Mouse (Mus musculus): ENCODE results near the gene Cldn12. TPM values are rescaled to one million over a fixed set of nuclear protein-coding genes. Genes with fewer than 3 reads are reported as not detected.

The Cldn12 gene
- polyA plus RNA-seq, 1 experiment from 2014 or later = 17.3 TPM

DNA sequence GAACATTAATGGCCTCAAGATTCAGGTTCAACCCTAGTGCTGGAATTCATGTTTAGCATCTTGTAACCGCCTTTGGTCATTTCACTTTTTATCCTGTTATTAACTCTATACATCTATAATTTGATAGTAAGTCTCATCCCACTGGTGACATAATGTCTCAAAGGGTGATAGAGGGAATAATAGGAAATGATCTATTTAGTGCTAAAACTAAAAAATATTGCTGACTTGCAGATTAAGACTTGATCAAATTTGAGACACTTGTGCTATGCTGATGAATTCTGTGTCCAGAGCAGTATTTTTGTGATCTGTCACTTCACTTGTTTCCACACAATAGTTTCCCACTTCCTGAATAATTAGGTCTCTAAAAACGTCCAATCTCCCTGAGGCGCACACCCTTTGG, 3.4 kb downstream of the Cldn12 start:
- Histone ChIP-seq H3K4me1 (peaks cover 13% of the 10 kb centered on the region), H3K27me3 (replicated peaks) (no peaks in the 10 kb centered on the region), H3K27ac (no peak overlapping the region), H3K4me2 (no peak overlapping the region), H3K36me3 (replicated peaks) (no peaks in the 10 kb centered on the region), H3K9me3 (no peaks in the 10 kb centered on the region), H3K9ac (no peak overlapping the region), H3K4me3 (no peak overlapping the region)
- ATAC-seq (replicated peaks) = no peak
- 81% methylated on average over 3 of the region's 3 CpGs for WGBS

DNA sequence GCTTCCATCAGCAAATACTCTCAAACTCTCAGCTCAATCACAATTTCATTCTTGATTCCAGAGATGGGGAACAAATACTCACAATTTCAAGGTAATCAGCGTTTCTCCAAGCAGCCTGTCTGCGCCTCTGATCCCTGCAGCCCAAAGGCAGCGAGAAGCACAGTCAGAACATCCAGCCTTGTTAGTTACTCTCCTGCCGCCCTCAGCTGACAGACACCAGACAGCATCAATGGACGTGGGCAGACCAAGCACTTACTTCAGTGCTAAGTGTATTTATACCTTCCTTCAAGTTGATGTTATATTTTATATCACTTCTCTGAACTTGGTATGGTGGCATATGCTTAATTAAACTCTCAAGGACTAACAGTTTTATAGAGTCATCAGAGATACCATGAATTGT, 3.8 kb downstream of the Cldn12 start:
- H3K36me3 ChIP-seq (replicated peaks) = no peaks in the 10 kb centered on the region
- H3K4me3 ChIP-seq = no peak overlapping the region
- WGBS = 66% methylated on average over 5 of the region's 5 CpGs
- no peak overlapping the region for H3K4me2 ChIP-seq
- H3K27me3 ChIP-seq (replicated peaks) = no peaks in the 10 kb centered on the region
- no peak overlapping the region for H3K27ac ChIP-seq
- H3K9me3 ChIP-seq = no peaks in the 10 kb centered on the region
- no peak overlapping the region for H3K9ac ChIP-seq
- ATAC-seq (replicated peaks) = no peak
- peaks cover 13% of the 10 kb centered on the region for H3K4me1 ChIP-seq

GRCm38 (mm10) chr5:5510304-5510887, 4.4 kb downstream of the Cldn12 start:
- no peak overlapping the region for H3K4me3 ChIP-seq
- no peaks in the 10 kb centered on the region for H3K9me3 ChIP-seq
- no peak overlapping the region for H3K9ac ChIP-seq
- 57% methylated on average over 10 of the region's 10 CpGs for WGBS
- no peaks in the 10 kb centered on the region for H3K36me3 ChIP-seq (replicated peaks)
- peaks cover 13% of the 10 kb centered on the region for H3K4me1 ChIP-seq
- H3K27me3 ChIP-seq (replicated peaks) = no peaks in the 10 kb centered on the region
- no peak overlapping the region for H3K4me2 ChIP-seq
- H3K27ac ChIP-seq = no peak overlapping the region
- ATAC-seq (replicated peaks) = no peak

DNA sequence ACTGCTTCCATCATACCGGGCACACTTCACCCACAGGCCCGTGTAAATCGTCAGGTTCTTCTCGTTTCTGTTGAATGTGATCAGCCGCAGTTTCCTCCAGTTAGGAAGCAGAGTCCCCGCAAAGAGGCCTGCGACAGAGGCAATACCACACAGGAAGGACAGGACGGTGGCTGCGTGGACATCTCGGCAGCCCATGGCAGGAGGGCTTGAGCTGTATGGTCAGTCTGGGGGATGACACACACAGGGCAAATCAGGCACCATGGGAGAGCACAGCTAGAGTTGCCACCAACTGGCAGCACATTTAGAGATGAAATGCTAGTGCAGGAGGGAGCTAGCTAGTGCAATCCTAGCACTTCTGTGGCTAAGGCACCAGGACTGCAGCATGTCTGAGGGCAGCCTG, 6.5 kb downstream of the Cldn12 start:
- no peak overlapping the region for H3K27ac ChIP-seq
- H3K36me3 ChIP-seq (replicated peaks) = no peaks in the 10 kb centered on the region
- peak overlapping the region; percentile 35 for H3K4me2 ChIP-seq
- ATAC-seq (replicated peaks) = peak; percentile 65
- H3K9me3 ChIP-seq = no peaks in the 10 kb centered on the region
- H3K9ac ChIP-seq = no peak overlapping the region
- no peak overlapping the region for H3K4me3 ChIP-seq
- WGBS = 77% methylated on average over 10 of the region's 10 CpGs
- peaks cover 9% of the 10 kb centered on the region; the same call in 1 of the 2 replicates for H3K4me1 ChIP-seq
- no peaks in the 10 kb centered on the region for H3K27me3 ChIP-seq (replicated peaks)

DNA sequence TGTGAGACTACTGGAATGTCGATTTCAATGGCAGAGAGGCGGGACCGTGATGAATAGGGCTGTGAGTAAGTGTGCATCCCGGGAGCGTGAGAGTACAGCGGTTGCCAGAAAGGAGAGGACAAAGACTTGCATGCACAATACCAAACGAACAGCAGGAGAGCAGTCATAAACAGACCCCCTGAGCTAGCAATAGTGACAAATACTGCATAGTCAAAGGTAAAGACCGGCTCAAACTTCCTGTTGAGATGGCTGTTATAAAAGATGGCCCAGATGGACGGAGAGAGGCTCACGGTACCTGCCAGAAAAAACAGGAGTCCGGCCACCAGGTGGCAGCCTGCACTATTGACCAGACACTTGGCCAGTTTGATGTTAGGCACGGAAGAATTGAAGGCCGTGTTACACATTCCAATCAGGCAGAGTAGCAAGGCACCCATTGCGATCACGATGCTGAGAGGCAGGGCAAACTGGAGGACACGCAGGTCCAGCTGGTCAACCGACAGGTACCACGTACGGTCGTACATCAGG, 7.0 kb downstream of the Cldn12 start:
- no peak overlapping the region for H3K4me3 ChIP-seq
- ATAC-seq (replicated peaks) = peak; percentile 85
- no peaks in the 10 kb centered on the region for H3K27me3 ChIP-seq (replicated peaks)
- no peaks in the 10 kb centered on the region for H3K9me3 ChIP-seq
- H3K27ac ChIP-seq = no peak overlapping the region
- H3K4me1 ChIP-seq = peaks cover 9% of the 10 kb centered on the region; the same call in 1 of the 2 replicates
- H3K4me2 ChIP-seq = peak overlapping the region; percentile 35
- no peaks in the 10 kb centered on the region for H3K36me3 ChIP-seq (replicated peaks)
- 28% methylated on average over 20 of the region's 20 CpGs for WGBS
- H3K9ac ChIP-seq = no peak overlapping the region

DNA sequence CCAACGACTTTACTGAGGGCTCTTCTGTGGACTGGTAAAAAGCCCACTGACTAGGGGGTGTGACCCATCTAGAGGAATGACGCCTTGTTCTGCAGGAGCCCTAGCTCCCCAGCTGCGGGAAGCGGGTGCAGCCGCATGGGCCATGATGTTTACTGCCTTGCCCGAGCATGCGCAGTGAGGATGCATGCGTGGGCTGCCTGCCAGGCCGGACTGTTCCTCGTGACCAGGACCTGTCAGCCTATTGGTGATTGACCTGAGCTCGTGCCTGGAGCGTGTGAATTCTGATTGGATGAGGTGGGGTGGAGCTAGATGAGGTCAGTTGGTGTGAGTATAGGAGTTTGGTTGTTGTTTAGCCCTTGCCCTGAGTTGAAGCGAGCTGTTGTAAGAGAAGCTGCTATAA, 10.3 kb downstream of the Cldn12 start:
- no peak overlapping the region for H3K9ac ChIP-seq
- H3K27me3 ChIP-seq (replicated peaks) = no peaks in the 10 kb centered on the region
- H3K27ac ChIP-seq = no peak overlapping the region
- no peaks in the 10 kb centered on the region for H3K9me3 ChIP-seq
- WGBS = 89% methylated on average over 13 of the region's 13 CpGs
- no peak overlapping the region for H3K4me3 ChIP-seq
- ATAC-seq (replicated peaks) = no peak
- H3K4me1 ChIP-seq = peaks cover 9% of the 10 kb centered on the region; the same call in 1 of the 2 replicates
- H3K4me2 ChIP-seq = no peak overlapping the region
- H3K36me3 ChIP-seq (replicated peaks) = no peaks in the 10 kb centered on the region

GRCm38 (mm10) chr5:5503381-5503780, 11.4 kb downstream of the Cldn12 start:
- 81% methylated on average over 4 of the region's 4 CpGs for WGBS
- Histone ChIP-seq H3K4me1 (peaks cover 9% of the 10 kb centered on the region; the same call in 1 of the 2 replicates), H3K9ac (no peak overlapping the region), H3K36me3 (replicated peaks) (no peaks in the 10 kb centered on the region), H3K27me3 (replicated peaks) (no peaks in the 10 kb centered on the region), H3K27ac (no peak overlapping the region), H3K4me3 (no peak overlapping the region), H3K9me3 (no peaks in the 10 kb centered on the region), H3K4me2 (no peak overlapping the region)
- no peak for ATAC-seq (replicated peaks)

DNA sequence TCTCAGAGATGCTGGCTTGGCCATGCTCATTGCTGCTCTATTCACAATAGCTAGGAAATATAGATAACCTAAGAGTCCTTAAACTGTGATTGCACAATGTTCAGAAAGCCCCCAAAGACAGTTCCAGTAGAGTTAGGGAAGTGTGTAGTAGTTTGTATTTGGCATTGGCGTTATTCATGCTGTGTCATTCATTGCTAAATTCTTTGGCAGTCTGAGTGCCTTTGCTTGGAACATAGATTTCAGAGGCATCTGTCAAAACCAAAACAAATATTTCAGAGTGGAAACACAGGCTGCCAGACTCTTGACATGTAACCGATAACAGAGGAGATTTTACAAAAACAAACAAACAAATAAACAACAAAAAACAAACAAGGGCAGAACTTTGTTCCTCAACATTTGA, 13.2 kb downstream of the Cldn12 start:
- H3K27me3 ChIP-seq (replicated peaks) = no peaks in the 10 kb centered on the region
- no peak overlapping the region for H3K4me3 ChIP-seq
- H3K36me3 ChIP-seq (replicated peaks) = no peaks in the 10 kb centered on the region
- H3K9me3 ChIP-seq = no peaks in the 10 kb centered on the region
- ATAC-seq (replicated peaks) = no peak
- H3K4me1 ChIP-seq = no peaks in the 10 kb centered on the region
- H3K4me2 ChIP-seq = no peak overlapping the region
- H3K9ac ChIP-seq = no peak overlapping the region
- 87% methylated on average over 2 of the region's 2 CpGs for WGBS
- no peak overlapping the region for H3K27ac ChIP-seq

DNA sequence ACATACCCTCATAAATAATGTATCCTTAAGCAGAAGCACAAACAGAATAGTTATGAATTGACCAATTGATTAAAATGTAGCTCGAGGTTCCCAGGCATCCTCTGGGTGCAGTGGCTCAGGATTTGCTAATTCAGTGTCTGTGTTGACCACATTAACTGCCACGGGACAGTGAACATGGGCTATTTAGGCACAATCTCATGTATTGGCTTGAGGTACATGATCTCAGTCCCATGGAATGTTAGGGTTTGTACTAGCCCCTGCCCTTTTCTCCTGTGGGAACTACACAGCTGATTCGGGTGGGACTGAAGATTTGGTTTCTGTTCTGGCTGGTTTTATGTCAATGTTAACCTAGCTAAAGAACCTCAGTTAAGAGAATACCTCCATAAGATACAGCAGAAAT, 18.4 kb downstream of the Cldn12 start:
- WGBS = 32% methylated on average over 3 of the region's 3 CpGs
- Histone ChIP-seq H3K4me2 (no peak overlapping the region), H3K9me3 (no peaks in the 10 kb centered on the region), H3K4me1 (no peaks in the 10 kb centered on the region), H3K4me3 (no peak overlapping the region), H3K27me3 (replicated peaks) (peaks cover 3% of the 10 kb centered on the region; the same call in 1 of the 2 replicates), H3K27ac (no peak overlapping the region), H3K9ac (no peak overlapping the region), H3K36me3 (replicated peaks) (no peaks in the 10 kb centered on the region)
- no peak for ATAC-seq (replicated peaks)

GRCm38 (mm10) chr5:5495042-5495441, 19.7 kb downstream of the Cldn12 start:
- no peak overlapping the region for H3K27ac ChIP-seq
- 88% methylated on average over 4 of the region's 4 CpGs for WGBS
- peak; percentile 58; the same call in 1 of the 2 replicates for ATAC-seq (replicated peaks)
- no peaks in the 10 kb centered on the region for H3K36me3 ChIP-seq (replicated peaks)
- no peak overlapping the region for H3K9ac ChIP-seq
- H3K27me3 ChIP-seq (replicated peaks) = peaks cover 3% of the 10 kb centered on the region; the same call in 1 of the 2 replicates
- H3K4me1 ChIP-seq = no peaks in the 10 kb centered on the region
- H3K4me2 ChIP-seq = no peak overlapping the region
- H3K4me3 ChIP-seq = no peak overlapping the region
- H3K9me3 ChIP-seq = no peaks in the 10 kb centered on the region

DNA sequence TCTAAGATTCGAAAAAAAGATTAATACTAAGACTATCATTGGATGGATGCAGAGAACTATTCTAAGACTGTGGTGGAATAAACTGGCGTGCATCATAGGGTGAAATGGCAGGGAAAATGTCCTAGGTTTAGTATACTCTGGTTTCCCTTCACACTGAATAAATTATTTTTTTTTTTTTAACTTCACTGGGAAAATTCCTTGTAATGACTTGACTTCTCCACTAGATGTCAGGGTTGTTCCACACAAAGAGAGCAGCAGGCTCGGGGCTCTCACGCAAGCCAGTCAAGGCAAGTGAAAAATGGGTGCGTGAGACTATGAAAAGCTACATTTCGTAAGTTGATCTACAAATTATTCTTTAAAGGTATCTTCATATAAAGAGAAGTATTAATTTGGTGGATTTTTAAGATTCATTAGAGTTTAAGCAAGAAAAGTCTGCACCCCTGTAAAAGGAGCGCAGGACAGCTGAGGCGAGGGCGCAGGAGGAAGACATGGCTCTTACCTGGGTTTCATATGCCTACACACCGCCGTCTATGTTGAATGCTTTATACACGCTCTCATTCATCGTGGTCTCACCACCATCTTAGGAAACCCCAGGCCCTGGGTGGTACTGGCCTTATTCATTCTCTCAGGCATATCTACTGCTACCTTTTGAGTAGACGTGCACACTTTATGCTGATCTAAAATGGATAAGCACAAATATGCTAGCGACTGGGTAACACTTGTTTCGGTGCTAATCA, 20.3 kb downstream of the Cldn12 start:
- no peak overlapping the region for H3K27ac ChIP-seq
- no peaks in the 10 kb centered on the region for H3K36me3 ChIP-seq (replicated peaks)
- no peak overlapping the region for H3K4me3 ChIP-seq
- peaks cover 3% of the 10 kb centered on the region; the same call in 1 of the 2 replicates for H3K27me3 ChIP-seq (replicated peaks)
- H3K9me3 ChIP-seq = no peaks in the 10 kb centered on the region
- H3K4me1 ChIP-seq = no peaks in the 10 kb centered on the region
- 42% methylated on average over 16 of the region's 16 CpGs for WGBS
- no peak overlapping the region for H3K4me2 ChIP-seq
- H3K9ac ChIP-seq = no peak overlapping the region
- ATAC-seq (replicated peaks) = peak; percentile 76

DNA sequence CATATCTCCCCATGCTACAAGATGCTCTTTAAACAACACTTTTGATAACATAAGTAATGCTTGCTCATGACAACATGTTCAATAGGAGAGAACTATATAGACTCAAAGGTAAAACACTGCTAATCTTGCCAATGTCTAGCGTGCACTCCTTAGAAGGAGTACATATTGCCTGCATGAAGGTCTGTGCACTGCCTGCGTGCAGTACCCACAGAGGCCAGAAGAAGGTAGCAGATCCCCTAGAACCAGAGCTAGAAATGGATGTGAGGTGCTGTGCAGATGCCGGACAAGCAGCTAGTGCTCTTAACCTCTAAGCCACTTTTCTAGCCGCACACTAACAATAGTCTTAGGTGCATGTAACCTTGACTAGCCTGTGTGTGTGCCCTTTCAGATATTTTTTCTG, 22.6 kb downstream of the Cldn12 start:
- H3K4me3 ChIP-seq = no peak overlapping the region
- no peaks in the 10 kb centered on the region for H3K36me3 ChIP-seq (replicated peaks)
- ATAC-seq (replicated peaks) = no peak
- H3K9ac ChIP-seq = no peak overlapping the region
- WGBS = 94% methylated on average over 4 of the region's 4 CpGs
- no peak overlapping the region for H3K4me2 ChIP-seq
- H3K27me3 ChIP-seq (replicated peaks) = peaks cover 3% of the 10 kb centered on the region; the same call in 1 of the 2 replicates
- no peak overlapping the region for H3K27ac ChIP-seq
- H3K4me1 ChIP-seq = no peaks in the 10 kb centered on the region
- H3K9me3 ChIP-seq = no peaks in the 10 kb centered on the region

GRCm38 (mm10) chr5:5486071-5486470, 28.7 kb downstream of the Cldn12 start:
- no peak for ATAC-seq (replicated peaks)
- no peak overlapping the region for H3K4me2 ChIP-seq

More at GRCm38 (mm10) chr5:5486071-5486470, 28.7 kb downstream of the Cldn12 start:
- 34% methylated on average over 3 of the region's 3 CpGs for WGBS
- Histone ChIP-seq H3K36me3 (replicated peaks) (no peaks in the 10 kb centered on the region), H3K4me1 (no peaks in the 10 kb centered on the region), H3K4me3 (no peak overlapping the region), H3K9ac (no peak overlapping the region), H3K9me3 (no peaks in the 10 kb centered on the region), H3K27ac (no peak overlapping the region), H3K27me3 (replicated peaks) (no peaks in the 10 kb centered on the region)
